10 mouse cellular contexts compared by ENCODE assay signal in the genomic region with DNA sequence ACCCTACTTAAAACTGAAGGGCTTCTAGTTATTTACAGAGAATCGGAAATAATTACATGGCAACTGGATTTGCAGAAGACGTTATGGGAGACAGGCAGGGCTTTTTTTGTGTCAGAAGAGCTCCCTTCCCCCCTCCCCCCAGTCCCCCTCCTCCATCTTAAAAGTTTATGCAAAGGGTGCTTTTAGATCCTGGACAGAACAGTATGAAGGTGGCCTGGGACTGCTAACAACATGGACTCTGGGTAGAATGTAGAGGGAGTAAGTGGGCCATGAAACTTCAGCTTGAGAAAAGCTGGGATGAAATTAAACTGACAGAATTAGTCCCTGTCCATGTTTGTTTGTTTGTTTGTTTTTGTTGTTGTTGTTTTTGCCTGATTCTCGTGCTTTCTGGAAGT. TPM values are rescaled to one million over a fixed set of nuclear protein-coding genes. Genes with fewer than 3 reads are reported as not detected.
A peak's percentile ranks its signal among the peaks of the same experiment; 100 is the strongest.
DNase-seq lines count a peak whose midpoint lies in the region; ATAC-seq and TF ChIP-seq lines count a peak whose summit lies in the region.
"Had no signal": no experiment of that assay in that cellular context is flagged by ENCODE, and none has a peak within 500 bp of the region (broad histone marks: within the 10 kb centered on the region; RNA-seq: fewer than 3 reads in every experiment).

No protein-coding gene starts in this region.

- no peaks in the 10 kb centered on the region for H3K9me3 ChIP-seq in embryonic facial prominence, embryonic 14.5 days (ENCODE audit: control insufficient read depth, low read length)
- H3K9me3 ChIP-seq in intestine, embryonic 15.5 days = no peaks in the 10 kb centered on the region
- H3K9me3 ChIP-seq in midbrain, postnatal 0 days (ENCODE audit: low read length) = no peaks in the 10 kb centered on the region

- no peaks in the 10 kb centered on the region for H3K36me3 ChIP-seq in embryonic facial prominence, embryonic 14.5 days (ENCODE audit: control insufficient read depth, insufficient read depth, low read length)
- H3K36me3 ChIP-seq in intestine, embryonic 15.5 days = no peaks in the 10 kb centered on the region
- H3K36me3 ChIP-seq in midbrain, postnatal 0 days (ENCODE audit: insufficient read depth, low read length) = no peaks in the 10 kb centered on the region

- H3K9ac ChIP-seq in embryonic facial prominence, embryonic 14.5 days (ENCODE audit: low read depth, low read length) = peak overlapping the region; percentile 56; the same call in 1 of the 2 replicates
- no peak overlapping the region for H3K9ac ChIP-seq in intestine, embryonic 15.5 days
- H3K9ac ChIP-seq in midbrain, postnatal 0 days (replicated peaks; ENCODE audit: low read length, poor library complexity, severe bottlenecking) = no peak overlapping the region

- peak; percentile 46; the same call in 1 of the 2 replicates for ATAC-seq in embryonic facial prominence, embryonic 14.5 days (ENCODE audit: low read depth)
- ATAC-seq in intestine, embryonic 15.5 days = peak; percentile 50; the same call in 1 of the 2 replicates
- no peak for ATAC-seq in midbrain, postnatal 0 days (ENCODE audit: low FRiP score)
- no peak for ATAC-seq in granulocyte monocyte progenitor cell, adult 5-6 weeks (replicated peaks; ENCODE audit: poor library complexity, severe bottlenecking)

- peak overlapping the region; percentile 57 for H3K4me3 ChIP-seq in layer of hippocampus, adult 2 months
- H3K4me3 ChIP-seq in embryonic facial prominence, embryonic 14.5 days (ENCODE audit: low read depth, low read length) = peak overlapping the region; percentile 39
- peak overlapping the region; percentile 43 for H3K4me3 ChIP-seq in intestine, embryonic 15.5 days (replicated peaks)
- H3K4me3 ChIP-seq in midbrain, postnatal 0 days (ENCODE audit: low read depth, low read length) = peak overlapping the region; percentile 27

- H3K4me2 ChIP-seq in embryonic facial prominence, embryonic 14.5 days (ENCODE audit: low read depth, low read length) = peak overlapping the region; percentile 82
- peak overlapping the region; percentile 82 for H3K4me2 ChIP-seq in intestine, embryonic 15.5 days (replicated peaks)
- H3K4me2 ChIP-seq in midbrain, postnatal 0 days (ENCODE audit: low read depth, low read length, poor library complexity, severe bottlenecking) = peak overlapping the region; percentile 41

- WGBS in embryonic facial prominence, embryonic 14.5 days = 8% methylated on average over 3 of the region's 3 CpGs
- WGBS in intestine, embryonic 15.5 days = 7% methylated on average over 3 of the region's 3 CpGs
- WGBS in midbrain, postnatal 0 days = 19% methylated on average over 3 of the region's 3 CpGs

- no peaks in the 10 kb centered on the region for H3K27me3 ChIP-seq in embryonic facial prominence, embryonic 14.5 days (replicated peaks; ENCODE audit: control insufficient read depth, insufficient read depth, low read length)
- H3K27me3 ChIP-seq in intestine, embryonic 15.5 days (replicated peaks) = no peaks in the 10 kb centered on the region
- H3K27me3 ChIP-seq in midbrain, postnatal 0 days (ENCODE audit: insufficient read depth, low read length) = peaks cover 3% of the 10 kb centered on the region; the same call in 1 of the 2 replicates

- no peak for DNase-seq in layer of hippocampus, adult 2 months (ENCODE audit: low spot score in 2 of 2)
- no peak for DNase-seq in layer of hippocampus, adult 11-12 months (ENCODE audit: low spot score)
- DNase-seq in embryonic facial prominence, embryonic 14.5 days (ENCODE audit: low spot score) = no peak
- DNase-seq in midbrain, postnatal 0 days (ENCODE audit: low spot score) = no peak
- no peak for DNase-seq in cerebellum, postnatal 10 days
- no peak for DNase-seq in yolk sac, embryonic 10.5 days (ENCODE audit: low spot score)
- DNase-seq: cerebellum, adult 9-10 months; right cerebral cortex, postnatal 14 days had no signal

- H3K4me1 ChIP-seq in embryonic facial prominence, embryonic 14.5 days (ENCODE audit: control insufficient read depth, insufficient read depth, low read length) = peaks cover 8% of the 10 kb centered on the region; the same call in 1 of the 2 replicates
- peaks cover 15% of the 10 kb centered on the region for H3K4me1 ChIP-seq in intestine, embryonic 15.5 days (replicated peaks)
- H3K4me1 ChIP-seq in midbrain, postnatal 0 days (ENCODE audit: insufficient read depth, low read length) = no peaks in the 10 kb centered on the region

- H3K27ac ChIP-seq in layer of hippocampus, adult 2 months = peak overlapping the region; percentile 67; the same call in 1 of the 2 replicates
- 0 out of 2 replicates have a peak overlapping the region, but pooled peaks have one; percentile 44 for H3K27ac ChIP-seq in embryonic facial prominence, embryonic 14.5 days (replicated peaks; ENCODE audit: low read depth, low read length)
- H3K27ac ChIP-seq in intestine, embryonic 15.5 days = peak overlapping the region; percentile 83
- H3K27ac ChIP-seq in midbrain, postnatal 0 days (ENCODE audit: low read depth, low read length) = no peak overlapping the region

- TF ChIP-seq CTCF in layer of hippocampus, adult 2 months (conservative IDR thresholded peaks at IDR 0.05) = no peak
- no peak for TF ChIP-seq CTCF in midbrain, postnatal 0 days (IDR thresholded peaks at IDR 0.05)

RNA-seq across cellular contexts. Expression of gene Lmod3, which starts 60.0 kb away (rescaled TPM):
- total RNA-seq in layer of hippocampus, adult 2 months (2021) = not detected
- polyA plus RNA-seq in embryonic facial prominence, embryonic 14.5 days (2014; fragmentation: Nextera tagmentation; extraction: Ambion mirVana) = 17.1 and 21.6 TPM in 2 replicates
- 0.16 TPM in 1 of 2 replicates, not detected in the other for polyA plus RNA-seq in intestine, embryonic 15.5 days (2015; fragmentation: Nextera tagmentation; extraction: Ambion mirVana)
- not detected in 2 replicates for total RNA-seq in midbrain, postnatal 0 days (2014; rRNA removed)
- not detected in 2 replicates for polyA plus RNA-seq in midbrain, postnatal 0 days (2015; fragmentation: Nextera tagmentation; extraction: Ambion mirVana)
- total RNA-seq in granulocyte monocyte progenitor cell, adult 5-6 weeks (2014; fragmentation: Nextera tagmentation) = not detected in 2 replicates
- total RNA-seq in granulocyte monocyte progenitor cell, adult 5-6 weeks (2017) = not detected in 2 replicates

Comparison
In these comparisons a context has a peak if more than half of its experiments do, and no peak if none do; other contexts are left out.
1. ATAC-seq: peak in embryonic facial prominence, embryonic 14.5 days (single experiment) and intestine, embryonic 15.5 days (single experiment); none in midbrain, postnatal 0 days (single experiment) and granulocyte monocyte progenitor cell, adult 5-6 weeks (single experiment).
2. Peak in every context shown above with its lines, with median percentiles within 50 percentile points of each other: H3K4me3 ChIP-seq and H3K4me2 ChIP-seq.